Mouse (Mus musculus): ENCODE measurements around the gene AC153137.1.

DNA sequence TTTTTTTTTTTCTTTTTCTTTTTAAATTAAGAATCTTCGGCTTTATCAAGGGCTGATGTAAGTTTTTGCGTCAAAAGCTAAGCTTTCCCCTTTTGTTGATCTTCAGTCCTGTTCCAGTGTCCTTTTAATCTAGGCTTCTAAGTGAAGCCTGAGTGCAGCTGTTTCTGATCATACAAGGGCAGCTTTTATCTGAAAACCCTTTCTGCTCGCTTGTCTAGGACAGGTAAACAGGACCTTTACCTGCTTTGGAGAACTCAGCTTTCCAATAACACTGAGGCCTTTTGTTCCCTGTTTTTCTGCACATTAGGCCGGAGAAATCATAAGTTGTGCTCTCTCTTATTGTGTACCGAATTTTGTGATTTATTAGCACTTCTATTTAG lies 27.3 kb downstream of the AC153137.1 start:
- TF ChIP-seq CTCF (IDR thresholded peaks at IDR 0.05; ENCODE audit: low read depth, low read length) (no peak), GATA1 (IDR thresholded peaks at IDR 0.05; ENCODE audit: borderline replicate concordance, low read length) (no peak)
